Mouse (Mus musculus) lung, postnatal 14 days (tissue): ENCODE measurements at regions not wholly inside any gene's neighbourhood (a gene's known extent, or its start where the extent isn't known, plus 50 kb on each side); places are given as distances from the start of the nearest gene placed in this dataset.
"Not testable (repeated sequence)": the region's sequence is repeated elsewhere in the genome, so short reads cannot be mapped to it uniquely, and the experiment has no call there.

Experiments
- DNase-seq: peaks from one replicate; pipeline ENCODE4 v3.0.0; 2021

GRCm38 (mm10) chr13:11030874-11031273 lies 670.2 kb upstream of the Chrm3 start:
- not testable (repeated sequence) for DNase-seq

GRCm38 (mm10) chr13:11030381-11030780 lies 669.7 kb upstream of the Chrm3 start:
- DNase-seq, result no peak

GRCm38 (mm10) chr13:11025918-11026317 lies 665.3 kb upstream of the Chrm3 start:
- no peak for DNase-seq

- DNase-seq, result no peak
Observed at GRCm38 (mm10) chr13:11024441-11024840, 663.8 kb upstream of the Chrm3 start.

GRCm38 (mm10) chr13:11017584-11017983 lies 656.9 kb upstream of the Chrm3 start:
- no peak for DNase-seq

GRCm38 (mm10) chr13:11005374-11005773 lies 644.7 kb upstream of the Chrm3 start:
- DNase-seq, result no peak

- DNase-seq, result no peak
Observed at GRCm38 (mm10) chr13:10991151-10991550, 630.5 kb upstream of the Chrm3 start.

- no peak for DNase-seq
Observed at GRCm38 (mm10) chr13:10990503-10991025, 629.9 kb upstream of the Chrm3 start.

- no peak for DNase-seq
Observed at GRCm38 (mm10) chr13:10989095-10989814, 628.6 kb upstream of the Chrm3 start.

GRCm38 (mm10) chr13:10983736-10984135 lies 623.1 kb upstream of the Chrm3 start:
- DNase-seq, result no peak

- no peak for DNase-seq
Observed at GRCm38 (mm10) chr13:10982543-10982942, 621.9 kb upstream of the Chrm3 start.

- DNase-seq, result no peak
Observed at GRCm38 (mm10) chr13:10971932-10972331, 611.3 kb upstream of the Chrm3 start.

- DNase-seq, result no peak
Observed at GRCm38 (mm10) chr13:10970721-10971120, 610.1 kb upstream of the Chrm3 start.

GRCm38 (mm10) chr13:10952923-10953322 lies 592.3 kb upstream of the Chrm3 start:
- no peak for DNase-seq

- DNase-seq, result not testable (repeated sequence)
Observed at GRCm38 (mm10) chr13:10950658-10951057, 590.0 kb upstream of the Chrm3 start.

GRCm38 (mm10) chr13:10947398-10947797 lies 586.8 kb upstream of the Chrm3 start:
- no peak for DNase-seq

- no peak for DNase-seq
Observed at GRCm38 (mm10) chr13:10943877-10944276, 583.2 kb upstream of the Chrm3 start.

GRCm38 (mm10) chr13:10942031-10942655 lies 581.5 kb upstream of the Chrm3 start:
- DNase-seq, result peak; percentile 53

- no peak for DNase-seq
Observed at GRCm38 (mm10) chr13:10938233-10938632, 577.6 kb upstream of the Chrm3 start.

- DNase-seq, result no peak
Observed at GRCm38 (mm10) chr13:10930741-10931140, 570.1 kb upstream of the Chrm3 start.

GRCm38 (mm10) chr13:10914377-10914776 lies 553.7 kb upstream of the Chrm3 start:
- DNase-seq, result no peak

- DNase-seq, result no peak
Observed at GRCm38 (mm10) chr13:10909122-10909751, 548.6 kb upstream of the Chrm3 start.

- no peak for DNase-seq
Observed at GRCm38 (mm10) chr13:10867864-10868263, 507.2 kb upstream of the Chrm3 start.
